Mouse (Mus musculus) splenic B cell, adult 2 months (primary cell): ENCODE data around the gene Agtr1b.

Source experiments
- DNase-seq: peaks from one replicate; pipeline ENCODE4 v3.0.0-alpha.2; 2011; ENCODE audit warnings: low read depth, low spot score
- H3K27me3 ChIP-seq: 2 replicates; pipeline ENCODE4 v1.6.1; 2012; ENCODE audit warnings: mild to moderate bottlenecking, low read length, moderate library complexity, mixed read lengths; ENCODE audit not compliant: control insufficient read depth, poor library complexity, insufficient read depth, severe bottlenecking
- H3K36me3 ChIP-seq: 2 replicates; pipeline ENCODE4 v1.6.1; 2012; ENCODE audit warnings: mild to moderate bottlenecking, low read length, moderate library complexity, mixed read lengths; ENCODE audit not compliant: control insufficient read depth, poor library complexity, insufficient read depth, severe bottlenecking

Agtr1b gene

DNA sequence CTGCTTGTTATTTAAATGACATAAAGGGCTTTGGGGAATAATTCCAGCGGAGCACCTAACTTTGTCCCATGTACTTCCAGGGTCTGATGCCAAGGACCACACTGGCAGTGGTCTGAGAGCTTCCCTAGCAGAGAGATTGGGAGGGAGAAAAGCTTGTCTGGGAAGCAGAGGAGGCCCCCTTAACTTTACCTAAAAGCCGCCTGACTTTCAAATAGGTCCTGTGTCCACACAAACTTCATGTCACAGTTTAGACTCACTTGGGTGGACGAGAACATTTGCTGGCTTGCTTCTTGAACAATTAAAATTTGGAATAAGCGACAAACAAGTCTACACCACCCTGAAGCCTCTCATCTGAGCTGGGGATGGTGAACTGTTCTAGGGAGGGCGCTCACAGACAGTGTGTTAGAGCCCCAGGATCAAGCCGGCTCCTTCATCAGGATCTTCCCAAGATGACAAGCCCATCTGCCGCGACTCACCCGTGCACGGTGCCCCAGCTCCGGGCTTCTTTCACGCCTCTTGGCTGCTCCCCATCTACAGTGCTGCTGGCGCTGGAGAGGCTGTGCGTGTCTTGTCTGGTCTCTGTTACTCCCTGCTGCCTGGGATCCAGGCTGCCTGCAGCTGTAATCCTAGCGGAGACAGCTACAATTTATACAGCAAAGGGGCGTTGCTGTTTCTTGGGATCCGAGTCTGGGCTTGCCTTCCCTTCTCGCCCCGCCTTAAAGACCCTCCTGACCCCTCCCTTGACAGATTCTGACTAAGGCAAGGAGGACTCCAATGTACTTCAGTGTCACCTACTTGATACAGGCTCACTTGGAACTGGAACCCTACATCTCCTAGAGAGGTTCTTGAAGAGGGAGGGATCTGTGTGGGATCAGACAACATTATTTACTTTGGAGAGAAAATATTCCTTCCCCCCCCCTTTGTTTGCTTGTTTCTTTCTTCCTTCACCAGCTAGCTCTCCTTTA, at the start of gene Agtr1b:
Gene Agtr1b (minus strand): TSS at position 620 of the 965 bp plus-strand sequence.
- H3K27me3 ChIP-seq, result no peaks in the 10 kb centered on the region
- no peak for DNase-seq
- no peaks in the 10 kb centered on the region for H3K36me3 ChIP-seq

- no peak for DNase-seq
- no peaks in the 10 kb centered on the region for H3K27me3 ChIP-seq
- no peaks in the 10 kb centered on the region for H3K36me3 ChIP-seq
Measured at GRCm38 (mm10) chr3:20353598-20353997, 13.4 kb downstream of the Agtr1b start.

- Histone ChIP-seq H3K27me3 (no peaks in the 10 kb centered on the region), H3K36me3 (no peaks in the 10 kb centered on the region)
- no peak for DNase-seq
Measured at GRCm38 (mm10) chr3:20348206-20348605, 18.8 kb downstream of the Agtr1b start.

DNA sequence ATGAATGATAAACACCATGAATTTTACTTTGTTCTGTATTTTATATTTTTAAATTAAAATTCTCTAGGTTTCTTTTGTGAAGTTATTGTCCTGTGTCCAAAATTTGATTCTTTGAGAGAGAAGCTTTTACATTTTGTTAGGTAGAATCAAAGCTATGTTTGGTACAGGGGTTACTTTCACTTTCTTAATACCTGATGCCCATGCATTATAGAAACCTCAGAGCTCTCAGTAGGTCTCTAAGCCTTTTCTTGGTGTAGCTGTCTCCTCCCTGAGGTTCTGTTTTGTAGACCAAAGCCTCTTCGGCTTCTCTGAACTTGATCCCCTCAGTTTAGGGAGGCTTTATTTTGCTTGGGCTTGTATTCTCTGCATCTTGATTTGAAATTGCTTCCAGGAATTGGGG, 26.6 kb downstream of the Agtr1b start:
- Histone ChIP-seq H3K27me3 (no peaks in the 10 kb centered on the region), H3K36me3 (no peaks in the 10 kb centered on the region)
- no peak for DNase-seq

GRCm38 (mm10) chr3:20334681-20335080, 32.3 kb downstream of the Agtr1b start:
- H3K36me3 ChIP-seq, result no peaks in the 10 kb centered on the region
- no peaks in the 10 kb centered on the region for H3K27me3 ChIP-seq
- DNase-seq, result no peak

DNA sequence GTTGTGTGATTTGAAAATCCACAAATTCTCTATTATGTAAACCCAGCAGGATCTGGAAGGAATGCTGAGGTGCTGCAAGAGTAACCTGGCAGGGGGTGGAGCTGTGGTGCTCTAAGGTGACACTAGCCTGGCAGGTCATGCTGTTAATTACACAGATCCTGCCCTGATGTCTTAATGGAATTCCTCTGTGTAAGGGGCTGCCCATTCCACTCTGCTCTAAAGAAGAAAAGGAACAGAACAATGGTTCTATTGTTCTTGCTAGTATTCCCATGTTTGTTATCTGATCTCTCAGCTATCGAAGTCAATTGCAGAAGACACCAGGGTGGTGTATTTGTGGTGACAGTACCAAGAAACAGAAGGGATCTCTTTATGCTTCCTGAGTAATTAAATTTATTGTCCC, 49.7 kb downstream of the Agtr1b start:
- Histone ChIP-seq H3K36me3 (no peaks in the 10 kb centered on the region), H3K27me3 (no peaks in the 10 kb centered on the region)
- no peak for DNase-seq

DNA sequence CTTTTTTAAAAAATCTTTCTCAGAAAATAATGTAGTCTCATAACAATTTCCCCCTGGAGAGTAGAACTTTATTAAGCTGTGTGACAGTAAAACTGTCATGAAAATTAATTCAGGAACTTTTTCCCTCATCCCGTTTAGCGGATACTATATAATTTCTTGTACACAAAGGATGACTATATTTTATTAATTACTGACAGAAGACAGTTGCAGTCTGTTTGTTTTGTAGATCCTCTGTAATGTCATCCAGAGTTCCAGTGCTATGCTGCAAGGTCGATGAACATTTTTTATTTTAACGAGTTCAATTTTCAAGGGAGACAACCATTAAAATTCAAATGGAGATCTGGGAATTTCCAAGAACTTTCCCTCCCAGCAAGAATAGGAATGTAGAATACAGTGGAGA, 57.8 kb downstream of the Agtr1b start:
- no peak for DNase-seq
- Histone ChIP-seq H3K36me3 (no peaks in the 10 kb centered on the region), H3K27me3 (no peaks in the 10 kb centered on the region)

DNA sequence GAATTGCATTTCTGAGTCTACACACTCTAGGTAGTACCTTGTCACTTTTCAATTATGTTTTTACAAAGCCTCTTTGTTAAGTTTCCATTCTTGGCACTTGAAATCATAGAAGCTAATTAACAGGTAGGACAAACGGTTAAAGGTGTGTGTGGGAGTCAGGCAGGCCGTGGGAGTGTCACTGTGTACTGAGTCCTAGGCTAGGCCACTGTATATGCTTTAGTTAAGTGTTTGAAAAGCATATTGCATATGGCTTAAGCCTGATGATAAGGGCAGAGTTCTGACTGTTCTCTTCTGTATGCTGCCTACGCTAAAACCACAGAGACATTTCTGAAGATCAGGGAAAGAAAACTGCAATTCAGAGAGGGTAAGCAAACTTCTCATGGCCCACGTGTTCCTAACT, 59.7 kb downstream of the Agtr1b start:
- no peak for DNase-seq
- Histone ChIP-seq H3K36me3 (no peaks in the 10 kb centered on the region), H3K27me3 (no peaks in the 10 kb centered on the region)

- no peaks in the 10 kb centered on the region for H3K27me3 ChIP-seq
- H3K36me3 ChIP-seq, result no peaks in the 10 kb centered on the region
- no peak for DNase-seq
Measured at GRCm38 (mm10) chr3:20304758-20305352, 62.1 kb downstream of the Agtr1b start.

DNA sequence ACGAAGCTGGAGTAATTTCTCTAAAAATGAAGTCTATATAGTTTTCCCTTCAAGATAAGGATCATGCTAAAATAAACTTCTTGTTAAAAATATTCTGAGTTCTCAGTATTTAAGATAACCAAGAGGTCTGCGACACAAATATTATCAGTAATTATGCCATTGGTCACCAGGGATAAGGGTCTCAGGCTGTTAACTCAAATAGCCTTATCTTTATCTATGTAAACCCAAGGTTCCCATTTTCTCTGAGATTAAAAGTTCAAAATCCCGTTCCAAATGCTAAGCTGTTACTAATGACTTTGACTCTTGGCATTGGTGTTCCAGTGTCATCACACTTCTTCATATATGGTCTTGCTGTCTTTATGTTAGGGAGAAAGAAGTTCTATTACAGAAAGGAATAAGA, 71.4 kb downstream of the Agtr1b start:
- Histone ChIP-seq H3K36me3 (no peaks in the 10 kb centered on the region), H3K27me3 (no peaks in the 10 kb centered on the region)
- DNase-seq, result no peak

GRCm38 (mm10) chr3:20294542-20295348, 72.2 kb downstream of the Agtr1b start:
- DNase-seq, result no peak
- Histone ChIP-seq H3K27me3 (no peaks in the 10 kb centered on the region), H3K36me3 (no peaks in the 10 kb centered on the region)

GRCm38 (mm10) chr3:20291370-20291769, 75.6 kb downstream of the Agtr1b start:
- Histone ChIP-seq H3K36me3 (no peaks in the 10 kb centered on the region), H3K27me3 (no peaks in the 10 kb centered on the region)
- DNase-seq, result no peak

- DNase-seq, result no peak
- H3K27me3 ChIP-seq, result no peaks in the 10 kb centered on the region
- no peaks in the 10 kb centered on the region for H3K36me3 ChIP-seq
Measured at GRCm38 (mm10) chr3:20288761-20289160, 78.2 kb downstream of the Agtr1b start.

- Histone ChIP-seq H3K36me3 (no peaks in the 10 kb centered on the region), H3K27me3 (no peaks in the 10 kb centered on the region)
- DNase-seq, result no peak
Measured at GRCm38 (mm10) chr3:20281796-20282195, 85.2 kb downstream of the Agtr1b start.

- no peaks in the 10 kb centered on the region for H3K36me3 ChIP-seq
- no peaks in the 10 kb centered on the region for H3K27me3 ChIP-seq
- no peak for DNase-seq
Measured at GRCm38 (mm10) chr3:20275633-20276032, 91.3 kb downstream of the Agtr1b start, which contains the start of gene Cpb1. Cpb1 (minus strand) TSS chr3:20275733.
